Mouse (Mus musculus): Measurements from ENCODE around the gene Hist1h4f. TPM values are rescaled to one million over a fixed set of nuclear protein-coding genes. Genes with fewer than 3 reads are reported as not detected.
A peak's percentile ranks its signal among the peaks of the same experiment; 100 is the strongest.

The Hist1h4f gene
- total and polyA plus RNA-seq, 3 experiments = 0.88 to 19.6 (median 14.7) TPM

- WGBS = 81% methylated on average over 1 of the region's 1 CpGs
- no peak for DNase-seq
- H3K4me3 ChIP-seq = no peak overlapping the region
- no peak for TF ChIP-seq EP300 (IDR thresholded peaks at IDR 0.05; ENCODE audit: insufficient read depth, low read depth, low read length)
- no peak for TF ChIP-seq CTCF (IDR thresholded peaks at IDR 0.05)
- TF ChIP-seq POLR2A (IDR thresholded peaks at IDR 0.05; ENCODE audit: insufficient read depth, low read depth, low read length) = no peak
- no peak overlapping the region for H3K9ac ChIP-seq (ENCODE audit: low read depth, low read length)
- no peaks in the 10 kb centered on the region for H3K27me3 ChIP-seq (ENCODE audit: control insufficient read depth, insufficient read depth, low read length)
- intact Hi-C loops (cut with DNase I) = no loop called here
- H3K36me3 ChIP-seq (ENCODE audit: control insufficient read depth, insufficient read depth, low read length) = no peaks in the 10 kb centered on the region
- H3K4me1 ChIP-seq (ENCODE audit: control insufficient read depth, insufficient read depth, low read length) = no peaks in the 10 kb centered on the region
- no peaks in the 10 kb centered on the region for H3K79me2 ChIP-seq (replicated peaks; ENCODE audit: control insufficient read depth, insufficient read depth, low read length)
- H3K27ac ChIP-seq = no peak overlapping the region
Observed at GRCm38 (mm10) chr13:23513517-23513916, 37.9 kb downstream of the Hist1h4f start.

DNA sequence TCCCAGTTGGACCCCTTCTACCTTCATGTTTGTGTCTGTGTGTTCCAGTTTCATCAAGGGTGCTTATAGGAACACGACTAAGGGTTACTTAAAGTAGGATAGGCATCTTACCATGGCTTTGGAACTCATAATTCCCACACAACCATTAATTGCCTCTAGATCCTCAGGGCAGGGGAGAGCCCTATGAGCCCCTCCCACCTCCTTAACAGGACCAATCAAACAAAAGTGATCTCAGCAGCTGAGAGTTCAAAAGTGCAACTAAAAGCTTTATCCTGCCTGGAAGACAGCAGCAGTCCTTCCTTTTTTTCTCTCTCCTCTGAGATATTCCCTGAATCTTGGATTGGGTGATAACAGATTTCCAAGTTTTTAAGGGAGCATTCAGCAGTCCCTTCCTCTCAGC is 41.3 kb downstream of the Hist1h4f start:
- no peak for DNase-seq

GRCm38 (mm10) chr13:23506819-23507515 is 44.5 kb downstream of the Hist1h4f start:
- whole genome bisulfite sequencing = 59% methylated on average over 14 of the region's 14 CpGs
- no peak overlapping the region for H3K27ac ChIP-seq
- H3K9ac ChIP-seq (ENCODE audit: low read depth, low read length) = no peak overlapping the region
- H3K36me3 ChIP-seq (ENCODE audit: control insufficient read depth, insufficient read depth, low read length) = no peaks in the 10 kb centered on the region
- no peaks in the 10 kb centered on the region for H3K27me3 ChIP-seq (ENCODE audit: control insufficient read depth, insufficient read depth, low read length)
- H3K4me3 ChIP-seq = no peak overlapping the region
- TF ChIP-seq EP300 (IDR thresholded peaks at IDR 0.05; ENCODE audit: insufficient read depth, low read depth, low read length) = no peak
- TF ChIP-seq CTCF (IDR thresholded peaks at IDR 0.05) = no peak
- no peak for TF ChIP-seq POLR2A (IDR thresholded peaks at IDR 0.05; ENCODE audit: insufficient read depth, low read depth, low read length)
- H3K79me2 ChIP-seq (replicated peaks; ENCODE audit: control insufficient read depth, insufficient read depth, low read length) = no peaks in the 10 kb centered on the region
- H3K4me1 ChIP-seq (ENCODE audit: control insufficient read depth, insufficient read depth, low read length) = no peaks in the 10 kb centered on the region
- intact Hi-C loops (cut with DNase I) = loop anchor here (5.0 kb wide), 1 partner anchor 40 kb away; the partner anchor contains the start of gene Btn1a1
- DNase-seq = no peak

More for the DNA sequence above, 41.3 kb downstream of the Hist1h4f start:
- H3K4me1 ChIP-seq (ENCODE audit: control insufficient read depth, insufficient read depth, low read length) = no peaks in the 10 kb centered on the region
- no peak overlapping the region for H3K27ac ChIP-seq
- no peaks in the 10 kb centered on the region for H3K27me3 ChIP-seq (ENCODE audit: control insufficient read depth, insufficient read depth, low read length)
- WGBS = 28% methylated on average over 1 of the region's 1 CpGs
- H3K4me3 ChIP-seq = no peak overlapping the region
- TF ChIP-seq EP300 (IDR thresholded peaks at IDR 0.05; ENCODE audit: insufficient read depth, low read depth, low read length) (no peak), POLR2A (IDR thresholded peaks at IDR 0.05; ENCODE audit: insufficient read depth, low read depth, low read length) (no peak), CTCF (IDR thresholded peaks at IDR 0.05) (no peak)
- no peak overlapping the region for H3K9ac ChIP-seq (ENCODE audit: low read depth, low read length)
- no peaks in the 10 kb centered on the region for H3K79me2 ChIP-seq (replicated peaks; ENCODE audit: control insufficient read depth, insufficient read depth, low read length)
- intact Hi-C loops (cut with DNase I) = no loop called here
- H3K36me3 ChIP-seq (ENCODE audit: control insufficient read depth, insufficient read depth, low read length) = no peaks in the 10 kb centered on the region

DNA sequence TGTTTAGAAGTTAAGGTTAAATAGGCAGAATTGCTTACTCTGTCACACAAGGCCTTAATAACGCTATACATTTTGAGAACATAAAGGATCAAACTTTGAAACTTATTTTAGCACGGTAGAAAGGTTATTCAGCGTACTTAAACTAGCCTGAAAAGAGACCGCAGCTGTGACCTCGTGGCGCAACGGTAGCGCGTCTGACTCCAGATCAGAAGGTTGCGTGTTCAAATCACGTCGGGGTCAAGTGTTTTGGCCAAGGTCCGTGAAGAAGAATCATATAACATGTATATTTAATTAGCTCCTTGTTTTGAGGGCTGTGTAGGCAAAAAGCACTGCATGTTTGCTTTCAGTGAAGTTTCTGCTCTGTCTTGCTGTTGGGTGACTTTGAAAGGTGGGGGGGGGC is 45.1 kb downstream of the Hist1h4f start:
- no peaks in the 10 kb centered on the region for H3K27me3 ChIP-seq (ENCODE audit: control insufficient read depth, insufficient read depth, low read length)
- peak; percentile 21 to 43 for DNase-seq
- intact Hi-C loops (cut with DNase I) = loop anchor here (5.0 kb wide), 1 partner anchor 39 kb away; the partner anchor contains the start of gene Btn1a1
- TF ChIP-seq CTCF (IDR thresholded peaks at IDR 0.05) (no peak), POLR2A (IDR thresholded peaks at IDR 0.05; ENCODE audit: insufficient read depth, low read depth, low read length) (no peak), EP300 (IDR thresholded peaks at IDR 0.05; ENCODE audit: insufficient read depth, low read depth, low read length) (no peak)
- whole genome bisulfite sequencing = 51% methylated on average over 13 of the region's 13 CpGs
- H3K4me3 ChIP-seq = no peak overlapping the region
- no peaks in the 10 kb centered on the region for H3K4me1 ChIP-seq (ENCODE audit: control insufficient read depth, insufficient read depth, low read length)
- no peaks in the 10 kb centered on the region for H3K79me2 ChIP-seq (replicated peaks; ENCODE audit: control insufficient read depth, insufficient read depth, low read length)
- no peaks in the 10 kb centered on the region for H3K36me3 ChIP-seq (ENCODE audit: control insufficient read depth, insufficient read depth, low read length)
- no peak overlapping the region for H3K9ac ChIP-seq (ENCODE audit: low read depth, low read length)
- H3K27ac ChIP-seq = no peak overlapping the region

- no peak overlapping the region for H3K27ac ChIP-seq
Observed at GRCm38 (mm10) chr13:23505662-23506345, 45.6 kb downstream of the Hist1h4f start.

DNA sequence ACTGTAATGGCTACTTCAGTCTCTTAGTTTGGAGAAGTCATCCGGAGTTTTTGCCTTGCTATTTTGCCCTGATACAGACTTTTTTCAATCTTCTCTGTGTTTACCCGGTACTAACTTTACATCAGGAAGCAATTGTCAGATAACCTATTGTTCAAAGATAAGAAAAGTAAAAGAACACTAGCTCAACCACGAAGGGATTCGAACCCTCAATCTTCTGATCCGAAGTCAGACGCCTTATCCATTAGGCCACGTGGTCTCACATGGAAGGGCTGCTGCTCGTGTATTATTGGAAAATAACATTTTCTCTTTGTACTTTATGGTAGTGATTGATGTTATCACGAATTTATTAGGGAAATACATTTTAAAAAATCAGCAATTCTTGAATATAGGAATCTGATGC is 47.7 kb downstream of the Hist1h4f start:
- Histone ChIP-seq H3K79me2 (replicated peaks; ENCODE audit: control insufficient read depth, insufficient read depth, low read length) (no peaks in the 10 kb centered on the region), H3K4me3 (no peak overlapping the region), H3K27ac (no peak overlapping the region), H3K9ac (ENCODE audit: low read depth, low read length) (no peak overlapping the region), H3K27me3 (ENCODE audit: control insufficient read depth, insufficient read depth, low read length) (no peaks in the 10 kb centered on the region), H3K4me1 (ENCODE audit: control insufficient read depth, insufficient read depth, low read length) (no peaks in the 10 kb centered on the region), H3K36me3 (ENCODE audit: control insufficient read depth, insufficient read depth, low read length) (no peaks in the 10 kb centered on the region)
- intact Hi-C loops (cut with DNase I) = no loop called here
- DNase-seq = peak; percentile 26 to 51
- 10% methylated on average over 9 of the region's 9 CpGs for WGBS
- TF ChIP-seq CTCF (IDR thresholded peaks at IDR 0.05) (no peak), EP300 (IDR thresholded peaks at IDR 0.05; ENCODE audit: insufficient read depth, low read depth, low read length) (no peak), POLR2A (IDR thresholded peaks at IDR 0.05; ENCODE audit: insufficient read depth, low read depth, low read length) (no peak)

More at GRCm38 (mm10) chr13:23505662-23506345, 45.6 kb downstream of the Hist1h4f start:
- Histone ChIP-seq H3K4me1 (ENCODE audit: control insufficient read depth, insufficient read depth, low read length) (no peaks in the 10 kb centered on the region), H3K4me3 (no peak overlapping the region), H3K9ac (ENCODE audit: low read depth, low read length) (no peak overlapping the region), H3K36me3 (ENCODE audit: control insufficient read depth, insufficient read depth, low read length) (no peaks in the 10 kb centered on the region), H3K79me2 (replicated peaks; ENCODE audit: control insufficient read depth, insufficient read depth, low read length) (no peaks in the 10 kb centered on the region), H3K27me3 (ENCODE audit: control insufficient read depth, insufficient read depth, low read length) (no peaks in the 10 kb centered on the region)
- no peak for DNase-seq
- TF ChIP-seq CTCF (IDR thresholded peaks at IDR 0.05) = no peak
- no peak for TF ChIP-seq POLR2A (IDR thresholded peaks at IDR 0.05; ENCODE audit: insufficient read depth, low read depth, low read length)
- WGBS = 50% methylated on average over 14 of the region's 14 CpGs
- intact Hi-C loops (cut with DNase I) = loop anchor here (5.0 kb wide), 1 partner anchor 39 kb away; the partner anchor contains the start of gene Btn1a1

Data from heart, adult 2 months (tissue).